Mouse (Mus musculus) liver, adult 2 months (tissue): ENCODE data around the gene Scgb2b12.
"Not testable (repeated sequence)": the region's sequence is repeated elsewhere in the genome, so short reads cannot be mapped to it uniquely, and the experiment has no call there.

ENCODE experiments used
- CTCF ChIP-seq: fragments of 200-500 bp; IDR thresholded peaks from 2 replicates; pipeline ENCODE4 v1.5.1; 2011; ENCODE audit warnings: low read depth, low read length, control low read depth
- POLR2A ChIP-seq: fragments of 200-500 bp; IDR thresholded peaks from 2 replicates; pipeline ENCODE4 v1.6.1; 2011; ENCODE audit warnings: low read length, control low read depth; ENCODE audit not compliant: insufficient read depth; ENCODE audit errors: extremely low read depth

GRCm38 (mm10) chr7:32327145-32327544 lies at the start of gene Scgb2b12:
- TF ChIP-seq CTCF, POLR2A: not testable (repeated sequence)
